Mouse (Mus musculus) kidney, adult 9 months (tissue): ENCODE data around the gene Dio1.

ENCODE experiments used
- DNase-seq: peaks from one replicate; pipeline ENCODE4 v3.0.0; 2022

Gene Dio1

GRCm38 (mm10) chr4:107306966-107307365 lies at the start of gene Dio1:
Gene Dio1 (minus strand): TSS chr4:107307169.
- DNase-seq, result peak; percentile 86

GRCm38 (mm10) chr4:107354543-107354942 lies 47.6 kb upstream of the Dio1 start:
- peak; percentile 48 for DNase-seq

- no peak for DNase-seq
Observed at GRCm38 (mm10) chr4:107354126-107354525, 47.2 kb upstream of the Dio1 start.

- DNase-seq, result peak; percentile 38
Observed at GRCm38 (mm10) chr4:107353612-107354011, 46.6 kb upstream of the Dio1 start.

GRCm38 (mm10) chr4:107351368-107351767 lies 44.4 kb upstream of the Dio1 start:
- no peak for DNase-seq

GRCm38 (mm10) chr4:107349311-107350008 lies 42.5 kb upstream of the Dio1 start:
- DNase-seq, result peak; percentile 62

- DNase-seq, result no peak
Observed at GRCm38 (mm10) chr4:107348529-107349310, 41.8 kb upstream of the Dio1 start.

GRCm38 (mm10) chr4:107347221-107347620 lies 40.3 kb upstream of the Dio1 start:
- DNase-seq, result no peak

- no peak for DNase-seq
Observed at GRCm38 (mm10) chr4:107344612-107345011, 37.6 kb upstream of the Dio1 start.

- no peak for DNase-seq
Observed at GRCm38 (mm10) chr4:107341354-107341753, 34.4 kb upstream of the Dio1 start.

- peak; percentile 38 for DNase-seq
Observed at GRCm38 (mm10) chr4:107337455-107337854, 30.5 kb upstream of the Dio1 start.

- no peak for DNase-seq
Observed at GRCm38 (mm10) chr4:107336356-107336755, 29.4 kb upstream of the Dio1 start.

- DNase-seq, result no peak
Observed at GRCm38 (mm10) chr4:107333514-107333913, 26.5 kb upstream of the Dio1 start.

GRCm38 (mm10) chr4:107328530-107328929 lies 21.6 kb upstream of the Dio1 start:
- DNase-seq, result no peak

- no peak for DNase-seq
Observed at GRCm38 (mm10) chr4:107323113-107323512, 16.1 kb upstream of the Dio1 start.

GRCm38 (mm10) chr4:107321041-107321440 lies 14.1 kb upstream of the Dio1 start:
- DNase-seq, result no peak

- no peak for DNase-seq
Observed at GRCm38 (mm10) chr4:107318646-107319045, 11.7 kb upstream of the Dio1 start.

GRCm38 (mm10) chr4:107314479-107314805 lies 7.5 kb upstream of the Dio1 start:
- no peak for DNase-seq

- DNase-seq, result peak; percentile 96
Observed at GRCm38 (mm10) chr4:107313690-107314478, 6.9 kb upstream of the Dio1 start, which contains the start of gene Yipf1. Gene Yipf1 (plus strand): TSS chr4:107314363.

- DNase-seq, result peak; percentile 37
Observed at GRCm38 (mm10) chr4:107303531-107303930, 3.4 kb downstream of the Dio1 start.

- peak; percentile 78 for DNase-seq
Observed at GRCm38 (mm10) chr4:107302832-107303231, 4.1 kb downstream of the Dio1 start.

- no peak for DNase-seq
Observed at GRCm38 (mm10) chr4:107302221-107302620, 4.7 kb downstream of the Dio1 start.

- DNase-seq, result no peak
Observed at GRCm38 (mm10) chr4:107300902-107301555, 5.9 kb downstream of the Dio1 start.
